Mouse (Mus musculus): ENCODE measurements at regions not wholly inside any gene's neighbourhood (a gene's known extent, or its start where the extent isn't known, plus 50 kb on each side); places are given as distances from the start of the nearest gene placed in this dataset.
A peak's percentile ranks its signal among the peaks of the same experiment; 100 is the strongest.

DNA sequence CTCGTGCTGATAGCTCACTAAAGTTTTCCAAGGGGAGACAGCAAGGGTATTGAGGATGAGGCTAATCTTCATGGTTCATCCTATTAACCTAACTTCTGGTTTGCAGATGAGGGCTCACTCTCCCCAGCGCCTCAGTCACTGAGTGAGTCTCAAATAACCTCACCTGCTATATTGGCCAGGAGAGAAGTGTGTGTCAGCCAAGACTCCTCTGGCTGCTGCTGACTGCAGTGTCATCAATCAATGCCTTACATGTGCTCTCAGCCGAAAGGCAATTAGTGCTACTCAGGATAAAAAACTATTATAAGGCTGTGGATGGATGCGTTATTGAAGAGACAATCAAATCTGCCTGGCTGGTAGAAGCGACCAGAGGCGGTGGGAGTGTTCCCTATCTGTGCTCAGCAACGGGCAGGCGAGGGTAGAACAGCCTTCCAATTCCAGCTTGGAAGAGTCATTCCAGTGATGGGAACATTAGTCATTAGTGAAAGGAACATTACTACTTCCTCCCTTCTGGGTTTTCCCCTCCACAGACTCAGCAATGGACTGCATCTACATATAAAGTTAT, 96.4 kb downstream of the Grpr start:
- DNase-seq (ENCODE audit: low read depth, low spot score): no peak

DNA sequence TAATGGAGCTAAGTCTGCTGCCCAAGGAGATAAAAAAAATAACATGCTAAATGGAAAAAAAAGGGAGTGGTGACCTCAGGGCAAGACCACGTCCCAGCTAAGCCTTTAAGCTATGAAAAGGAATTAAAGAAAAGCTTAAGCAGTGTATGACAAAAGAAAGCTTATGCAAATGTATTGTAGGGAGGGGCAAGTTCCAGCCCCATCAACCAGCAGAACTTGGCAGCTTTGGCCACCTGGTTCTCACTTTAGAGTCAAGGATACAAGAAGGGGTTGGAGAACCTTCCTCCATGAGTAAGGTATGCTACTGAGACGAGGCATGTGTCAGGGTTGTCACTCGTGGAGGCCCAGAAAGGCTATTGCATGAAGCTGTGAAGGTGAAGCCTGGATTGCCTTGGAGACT, 143.9 kb downstream of the Grpr start:
- DNase-seq (ENCODE audit: low read depth, low spot score): peak; percentile 65

DNA sequence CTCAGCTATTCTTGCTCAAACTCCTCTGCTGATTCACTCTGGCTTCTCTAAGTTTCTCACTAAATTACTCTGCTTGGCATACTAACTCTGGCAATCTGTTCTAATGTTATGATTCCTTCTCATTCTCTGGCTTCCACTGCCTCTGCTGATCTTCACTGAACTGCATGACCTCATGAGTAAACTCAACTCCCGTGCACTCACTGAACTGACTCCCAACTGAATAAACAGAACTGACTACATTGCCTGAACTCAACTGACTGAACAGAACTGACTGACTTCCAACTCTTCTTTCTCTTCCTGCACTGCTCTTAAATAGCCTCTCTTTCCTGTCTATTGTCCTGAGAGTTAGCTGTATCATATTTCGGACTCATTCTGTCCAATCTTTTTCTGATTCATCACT, 163.1 kb downstream of the Grpr start:
- DNase-seq (ENCODE audit: low read depth, low spot score): no peak
